Mouse (Mus musculus) left cerebral cortex, adult 6 months (tissue): ENCODE results near the gene Mum1. TPM values are rescaled to one million over a fixed set of nuclear protein-coding genes. Genes with fewer than 3 reads are reported as not detected.

Source experiments
- long read RNA-seq, 2 experiments: library from polyadenylated mRNA; unstranded; transcript quantifications; one replicate each; pipeline ENCODE4 v2.0.0; 2019 to 2020
- polyA plus RNA-seq: library from polyadenylated mRNA; unstranded; fragments of <200 nt; fragmentation: Nextera tagmentation; gene quantifications from 2 replicates; pipeline ENCODE4 v1.2.3, GENCODE M21; 2021

The Mum1 gene
- 21.6 and 22.7 TPM in 2 replicates for polyA plus RNA-seq
- long read RNA-seq, experiment 1, transcript Mum1-201 (14 exons, 2,640 nt), result major isoform, 58 of 101 reads
- long read RNA-seq, experiment 1, partial matches to known transcripts, result 16 of 101 reads
- long read RNA-seq, experiment 1, other reads (novel, unspliced or antisense), result 23 of 101 reads
- long read RNA-seq, experiment 2, transcript Mum1-201 (14 exons, 2,640 nt), result major isoform, 9 of 24 reads
- long read RNA-seq, experiment 2, partial matches to known transcripts, result 11 of 24 reads
- long read RNA-seq, experiment 2, other reads (novel, unspliced or antisense), result 3 of 24 reads

GRCm38 (mm10) chr10:80226416-80227165 lies at the start of gene Mum1:
TSS of gene Mum1 (plus strand) at chr10:80226434.

GRCm38 (mm10) chr10:80179068-80180051 lies 46.9 kb upstream of the Mum1 start, which contains the start of gene Efna2:
TSS of gene Efna2 (plus strand) at chr10:80179482.

GRCm38 (mm10) chr10:80248971-80249640 lies 22.9 kb downstream of the Mum1 start, which contains the start of gene Ndufs7:
TSS of gene Ndufs7 (plus strand) at chr10:80249121.

GRCm38 (mm10) chr10:80260642-80261584 lies 34.7 kb downstream of the Mum1 start, which contains the start of the genes Gamt and Dazap1:
TSS of gene Gamt (minus strand) at chr10:80261012.
TSS of gene Dazap1 (plus strand) at chr10:80261486.

GRCm38 (mm10) chr10:80292251-80293146 lies 66.3 kb downstream of the Mum1 start, which contains the start of gene Rps15:
TSS of gene Rps15 (plus strand) at chr10:80292453.

Other genes with a start within 250 kb of the Mum1 start
- gene Tmem259, start 242.1 kb upstream of the Mum1 start, polyA plus RNA-seq, result 15.5 and 16.3 TPM in 2 replicates
- 9.0 and 11.4 TPM in 2 replicates for gene Cnn2, start 237.8 kb upstream of the Mum1 start, polyA plus RNA-seq
- 1.4 and 1.5 TPM in 2 replicates for gene Abca7, start 229.9 kb upstream of the Mum1 start, polyA plus RNA-seq
- 1.1 and 1.3 TPM in 2 replicates for gene Arhgap45, start 209.8 kb upstream of the Mum1 start, polyA plus RNA-seq
- 196 and 262 TPM in 2 replicates for gene Polr2e, start 186.6 kb upstream of the Mum1 start, polyA plus RNA-seq
- gene Gpx4, start 179.3 kb upstream of the Mum1 start, polyA plus RNA-seq, result 1,067 and 1,120 TPM in 2 replicates
- 2.7 and 3.4 TPM in 2 replicates for gene Sbno2, start 120.9 kb upstream of the Mum1 start, polyA plus RNA-seq
- gene Stk11, start 110.6 kb upstream of the Mum1 start, polyA plus RNA-seq, result 13.1 and 20.8 TPM in 2 replicates
- gene Atp5d, start 87.8 kb upstream of the Mum1 start, polyA plus RNA-seq, result 898 and 915 TPM in 2 replicates
- 43.4 and 61.5 TPM in 2 replicates for gene Cbarp, start 85.6 kb upstream of the Mum1 start, polyA plus RNA-seq
- 4.7 and 33.2 TPM in 2 replicates for gene Midn, start 78.2 kb upstream of the Mum1 start, polyA plus RNA-seq
- 150 and 175 TPM in 2 replicates for gene Cirbp, start 60.4 kb upstream of the Mum1 start, polyA plus RNA-seq
- 10.2 and 10.3 TPM in 2 replicates for gene 1600002K03Rik, start 53.5 kb upstream of the Mum1 start, polyA plus RNA-seq
- 4.3 and 7.8 TPM in 2 replicates for gene Efna2, start 47.0 kb upstream of the Mum1 start, polyA plus RNA-seq
- 803 and 960 TPM in 2 replicates for gene Ndufs7, start 22.7 kb downstream of the Mum1 start, polyA plus RNA-seq
- gene Gamt, start 34.6 kb downstream of the Mum1 start, polyA plus RNA-seq, result 42.8 and 50.7 TPM in 2 replicates
- gene Dazap1, start 35.1 kb downstream of the Mum1 start, polyA plus RNA-seq, result 3.4 and 7.6 TPM in 2 replicates
- 2,777 and 3,387 TPM in 2 replicates for gene Rps15, start 66.0 kb downstream of the Mum1 start, polyA plus RNA-seq
- gene Apc2, start 69.5 kb downstream of the Mum1 start, polyA plus RNA-seq, result 14.9 and 23.3 TPM in 2 replicates
- 45.3 and 52.5 TPM in 2 replicates for gene 2310011J03Rik, start 94.1 kb downstream of the Mum1 start, polyA plus RNA-seq
- gene Pcsk4, start 103.1 kb downstream of the Mum1 start, polyA plus RNA-seq, result 3.7 and 4.3 TPM in 2 replicates
- gene Reep6, start 103.5 kb downstream of the Mum1 start, polyA plus RNA-seq, result 8.9 and 10.0 TPM in 2 replicates
- gene Adamtsl5, start 122.0 kb downstream of the Mum1 start, polyA plus RNA-seq, result 4.1 and 6.3 TPM in 2 replicates
- gene Plk5, start 130.0 kb downstream of the Mum1 start, polyA plus RNA-seq, result 17.5 and 30.6 TPM in 2 replicates
- gene Mex3d, start 161.2 kb downstream of the Mum1 start, polyA plus RNA-seq, result 2.4 and 2.6 TPM in 2 replicates
- 40.7 and 66.9 TPM in 2 replicates for gene Mbd3, start 173.1 kb downstream of the Mum1 start, polyA plus RNA-seq
- 1,219 and 1,315 TPM in 2 replicates for gene Uqcr11, start 180.4 kb downstream of the Mum1 start, polyA plus RNA-seq
- gene Tcf3, start 207.2 kb downstream of the Mum1 start, polyA plus RNA-seq, result 3.9 and 15.6 TPM in 2 replicates